Mouse (Mus musculus) heart, adult 2 months (tissue): ENCODE results near the gene Morc3. TPM values are rescaled to one million over a fixed set of nuclear protein-coding genes. Genes with fewer than 3 reads are reported as not detected.
A peak's percentile ranks its signal among the peaks of the same experiment; 100 is the strongest.

ENCODE experiments used
- DNase-seq, 2 experiments: peaks; one replicate each; pipeline ENCODE4 v3.0.0; 2021
- H3K27ac ChIP-seq: fragments of 200-600 bp; 2 replicates; pipeline ENCODE4 v1.8.1; 2022
- H3K27me3 ChIP-seq: fragments of 200-500 bp; 2 replicates; pipeline ENCODE4 v1.6.1; 2012; ENCODE audit warnings: mild to moderate bottlenecking, low read length, inconsistent platforms, mixed read lengths; ENCODE audit not compliant: control insufficient read depth, insufficient read depth
- H3K36me3 ChIP-seq: fragments of 200-500 bp; 2 replicates; pipeline ENCODE4 v1.6.1; 2012; ENCODE audit warnings: low read length, inconsistent platforms; ENCODE audit not compliant: control insufficient read depth, insufficient read depth
- H3K4me1 ChIP-seq: fragments of 200-500 bp; 2 replicates; pipeline ENCODE4 v1.6.1; 2011; ENCODE audit warnings: low read length; ENCODE audit not compliant: control insufficient read depth, insufficient read depth
- H3K4me3 ChIP-seq: fragments of 200-600 bp; 2 replicates; pipeline ENCODE4 v1.8.1; 2022
- H3K79me2 ChIP-seq: fragments of 200-500 bp; replicated peaks from 2 replicates; pipeline ENCODE4 v1.6.1; 2012; ENCODE audit warnings: mild to moderate bottlenecking, inconsistent platforms, low read length, moderate library complexity, mixed read lengths; ENCODE audit not compliant: control insufficient read depth, insufficient read depth
- H3K9ac ChIP-seq: fragments of 200-500 bp; 2 replicates; pipeline ENCODE4 v1.6.1; 2012; ENCODE audit warnings: low read depth, mild to moderate bottlenecking, control low read depth, inconsistent platforms, low read length, mixed read lengths
- CTCF ChIP-seq: fragments of 200-600 bp; IDR thresholded peaks from 2 replicates; pipeline ENCODE4 v1.8.1; 2022; ENCODE audit warnings: antibody characterized with exemption, mild to moderate bottlenecking, moderate library complexity
- EP300 ChIP-seq: fragments of 200-500 bp; IDR thresholded peaks from 2 replicates; pipeline ENCODE4 v1.6.1; 2011; ENCODE audit warnings: low read depth, low read length, control low read depth; ENCODE audit not compliant: insufficient read depth
- POLR2A ChIP-seq: fragments of 200-500 bp; IDR thresholded peaks from 2 replicates; pipeline ENCODE4 v1.6.1; 2011; ENCODE audit warnings: mild to moderate bottlenecking, low read depth, low read length, control low read depth; ENCODE audit not compliant: insufficient read depth
- WGBS: fragments of 180-500 bp; shearing (Covaris S2); methylation state at CpG from one replicate; pipeline ENCODE4 v1.1.7; 2018; 5-methylcytosine and 5-hydroxymethylcytosine counted together
- intact Hi-C: fragments of 180-260 bp; cut with DNase I; formaldehyde crosslinking; loops from one replicate; pipeline ENCODE4 v1.15.1; 2025
- polyA plus RNA-seq: library from polyadenylated mRNA; depleted of rRNA; stranded (reverse); fragments of >200 nt; gene quantifications from 2 replicates; pipeline ENCODE4 v1.2.3, GENCODE M21; 2012
- total RNA-seq, 2 experiments: library from RNA; stranded (reverse); gene quantifications; 2 replicates each; pipeline ENCODE4 v1.2.3; 2021

The Morc3 gene
- total and polyA plus RNA-seq, 3 experiments = 4.8 to 17.3 (median 15.3) TPM

DNA sequence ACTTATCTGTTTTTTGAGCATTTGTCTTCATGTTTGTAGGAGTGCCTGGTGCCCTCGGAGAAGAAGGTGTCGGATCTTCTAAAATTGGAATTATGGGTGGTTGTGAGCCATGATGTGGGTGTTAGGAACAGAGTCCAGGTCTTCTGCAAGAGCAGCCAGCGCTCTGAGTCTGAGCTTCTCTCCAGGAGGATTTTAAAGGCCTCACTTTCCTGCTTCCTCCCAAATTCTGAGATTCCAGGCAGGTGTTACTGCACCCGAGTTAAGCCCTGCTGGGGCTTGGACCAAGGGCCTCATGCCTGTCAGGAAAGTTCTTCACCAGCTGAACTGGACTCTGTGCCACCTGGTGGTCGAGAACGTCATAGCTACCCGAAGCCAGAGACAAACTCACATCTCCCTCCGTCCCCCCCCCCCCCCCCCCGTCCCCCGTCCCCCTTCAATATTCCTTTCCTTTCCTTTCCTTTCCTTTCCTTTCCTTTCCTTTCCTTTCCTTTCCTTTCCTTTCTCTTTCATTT lies 83.5 kb downstream of the Morc3 start:
- Histone ChIP-seq H3K27me3 (no peaks in the 10 kb centered on the region), H3K79me2 (no peaks in the 10 kb centered on the region), H3K36me3 (no peaks in the 10 kb centered on the region), H3K27ac (no peak overlapping the region), H3K4me1 (no peaks in the 10 kb centered on the region; the same call in 1 of the 2 replicates), H3K9ac (no peak overlapping the region), H3K4me3 (no peak overlapping the region)
- intact Hi-C loops = loop anchor here (10.0 kb wide), 1 partner anchor 231 kb away; the partner anchor contains the start of gene Cbr3
- 43% methylated on average over 10 of the region's 10 CpGs for WGBS
- TF ChIP-seq CTCF = peak; percentile 48
- no peak for TF ChIP-seq POLR2A
- TF ChIP-seq EP300 = no peak
- peak in 1 of 2 experiments; percentile 23 for DNase-seq

DNA sequence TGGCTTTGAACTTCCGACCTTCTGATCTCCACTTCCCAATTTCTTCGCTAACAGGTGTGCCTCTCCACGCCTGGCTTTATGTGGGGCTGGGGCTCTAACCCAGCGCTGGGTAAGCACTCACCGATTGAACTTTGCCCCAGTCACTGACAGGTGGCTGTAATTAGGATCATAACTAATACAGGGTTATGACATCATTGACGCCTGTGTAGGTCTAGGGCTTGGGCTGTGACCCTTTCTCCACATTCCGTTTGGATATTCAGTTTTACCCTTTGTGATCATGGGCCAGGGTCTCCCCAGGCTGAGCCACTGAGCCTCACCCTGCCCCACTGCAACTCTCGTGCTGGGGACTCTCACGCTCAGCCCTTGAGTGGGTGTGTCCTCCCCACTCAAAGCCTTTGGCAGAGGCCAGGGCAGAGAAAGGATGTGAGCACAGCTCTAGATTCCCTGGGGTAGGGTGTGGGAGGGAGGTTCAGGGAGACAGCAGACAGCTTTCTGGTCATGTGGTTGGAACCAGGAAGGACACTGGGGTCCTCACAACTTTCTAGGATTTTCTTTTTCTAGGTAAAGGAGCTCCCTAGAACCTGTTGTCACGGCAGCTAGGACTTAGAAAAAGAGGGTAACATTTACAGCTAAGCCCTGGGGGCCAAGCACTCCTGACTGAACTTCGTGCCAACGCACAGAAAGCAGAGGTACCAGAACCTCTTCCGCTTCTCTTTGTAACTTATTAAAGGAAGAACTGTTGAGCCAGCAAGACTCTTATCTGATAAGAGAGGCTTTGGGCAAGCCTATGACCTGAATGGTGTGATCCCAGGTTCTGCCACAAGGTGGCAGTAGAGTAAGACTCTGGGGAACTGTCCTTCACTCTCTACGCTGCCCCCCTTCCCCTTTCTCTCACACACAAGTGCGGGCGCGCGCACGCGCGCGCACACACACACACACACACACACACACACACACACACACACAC lies 86.1 kb downstream of the Morc3 start:
- Histone ChIP-seq H3K4me1 (no peaks in the 10 kb centered on the region; the same call in 1 of the 2 replicates), H3K79me2 (no peaks in the 10 kb centered on the region), H3K9ac (no peak overlapping the region), H3K4me3 (no peak overlapping the region), H3K27ac (no peak overlapping the region), H3K27me3 (no peaks in the 10 kb centered on the region), H3K36me3 (no peaks in the 10 kb centered on the region)
- intact Hi-C loops = loop anchor here (2.0 to 10.0 kb wide), 2 partner anchors 59 to 233 kb away; partner anchors contain the start of gene Cbr3
- 30% methylated on average over 22 of the region's 22 CpGs for WGBS
- TF ChIP-seq POLR2A (no peak), CTCF (peak; percentile 81), EP300 (no peak)
- peak; percentile 73 to 82 for DNase-seq

DNA sequence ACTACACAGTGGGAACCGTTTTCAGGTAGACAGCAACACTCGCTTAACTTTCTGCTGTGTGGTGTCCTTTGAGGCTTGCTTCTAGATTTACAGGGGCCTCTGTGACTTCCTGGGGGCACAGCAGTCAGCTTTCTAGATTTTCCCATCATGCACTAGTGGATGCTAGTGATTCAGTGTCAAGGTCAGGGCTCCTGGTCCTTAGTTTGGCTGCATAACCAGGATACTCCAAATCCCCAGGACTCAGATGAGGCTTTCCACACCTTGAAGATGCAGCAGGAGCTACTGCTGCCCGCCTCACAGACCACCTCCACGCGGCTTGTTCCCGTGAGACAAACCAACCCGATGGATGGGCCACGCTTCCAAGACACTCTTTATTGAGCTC lies 86.7 kb downstream of the Morc3 start:
- H3K79me2 ChIP-seq = no peaks in the 10 kb centered on the region
- H3K27me3 ChIP-seq = no peaks in the 10 kb centered on the region
- 62% methylated on average over 8 of the region's 8 CpGs for WGBS
- no peak overlapping the region for H3K27ac ChIP-seq
- intact Hi-C loops = loop anchor here (10.0 kb wide), 1 partner anchor 234 kb away; the partner anchor contains the start of gene Cbr3
- H3K4me3 ChIP-seq = no peak overlapping the region
- TF ChIP-seq EP300 = no peak
- no peak for TF ChIP-seq POLR2A
- no peak for TF ChIP-seq CTCF
- H3K9ac ChIP-seq = no peak overlapping the region
- H3K4me1 ChIP-seq = no peaks in the 10 kb centered on the region; the same call in 1 of the 2 replicates
- no peak for DNase-seq
- H3K36me3 ChIP-seq = no peaks in the 10 kb centered on the region

DNA sequence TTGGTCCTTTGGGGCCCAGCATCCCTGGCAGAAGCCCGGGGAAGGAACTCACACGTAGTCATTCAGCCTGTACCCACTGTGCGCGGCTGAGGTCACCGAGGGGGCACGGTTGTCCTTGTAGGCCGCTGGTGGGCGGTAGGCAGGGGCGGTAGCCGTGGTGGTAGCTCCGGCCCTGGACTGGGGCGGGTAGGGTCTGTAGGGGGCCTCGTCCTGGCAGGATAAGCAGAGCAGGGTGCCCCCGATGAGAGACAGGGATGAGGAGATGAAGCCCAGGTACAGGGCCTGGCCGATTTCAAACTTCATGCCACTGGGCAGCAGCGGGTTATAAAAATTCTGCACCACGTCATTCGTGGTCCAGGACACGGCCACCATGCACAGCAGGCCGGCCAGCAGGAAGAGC lies 87.3 kb downstream of the Morc3 start:
- H3K27me3 ChIP-seq = no peaks in the 10 kb centered on the region
- H3K36me3 ChIP-seq = no peaks in the 10 kb centered on the region
- no peaks in the 10 kb centered on the region for H3K79me2 ChIP-seq
- no peak overlapping the region for H3K9ac ChIP-seq
- no peak for TF ChIP-seq CTCF
- no peak for TF ChIP-seq EP300
- TF ChIP-seq POLR2A = no peak
- no peak overlapping the region for H3K4me3 ChIP-seq
- intact Hi-C loops = loop anchor here (10.0 kb wide), 1 partner anchor 234 kb away; the partner anchor contains the start of gene Cbr3
- 84% methylated on average over 20 of the region's 20 CpGs for WGBS
- no peaks in the 10 kb centered on the region; the same call in 1 of the 2 replicates for H3K4me1 ChIP-seq
- DNase-seq = no peak
- no peak overlapping the region for H3K27ac ChIP-seq

DNA sequence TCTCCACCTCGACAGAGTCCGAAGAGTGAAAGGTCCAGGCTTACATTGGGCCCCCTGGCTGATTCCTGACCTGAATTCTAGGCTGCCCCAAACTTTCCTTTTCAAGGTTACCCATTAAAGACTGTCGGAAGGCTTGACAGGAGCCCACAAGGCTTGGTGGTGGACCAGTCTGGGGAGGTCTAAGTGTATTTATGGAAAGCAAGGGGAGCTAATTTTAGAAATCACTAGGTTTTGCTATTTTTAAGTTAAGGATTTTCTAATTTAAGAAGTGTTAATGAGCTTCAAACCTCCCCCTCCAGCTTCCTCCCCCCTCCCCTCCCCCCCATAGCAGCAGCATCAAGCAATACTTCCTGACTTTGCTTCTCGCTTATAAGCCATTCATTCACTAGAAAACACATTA lies 88.8 kb downstream of the Morc3 start:
- H3K36me3 ChIP-seq = no peaks in the 10 kb centered on the region
- H3K9ac ChIP-seq = no peak overlapping the region
- H3K4me1 ChIP-seq = no peaks in the 10 kb centered on the region
- TF ChIP-seq EP300 (no peak), CTCF (no peak), POLR2A (no peak)
- no peak for DNase-seq
- H3K27ac ChIP-seq = no peak overlapping the region
- H3K4me3 ChIP-seq = no peak overlapping the region
- intact Hi-C loops = no loop called here
- WGBS = 50% methylated on average over 4 of the region's 4 CpGs
- no peaks in the 10 kb centered on the region for H3K27me3 ChIP-seq
- H3K79me2 ChIP-seq = no peaks in the 10 kb centered on the region

DNA sequence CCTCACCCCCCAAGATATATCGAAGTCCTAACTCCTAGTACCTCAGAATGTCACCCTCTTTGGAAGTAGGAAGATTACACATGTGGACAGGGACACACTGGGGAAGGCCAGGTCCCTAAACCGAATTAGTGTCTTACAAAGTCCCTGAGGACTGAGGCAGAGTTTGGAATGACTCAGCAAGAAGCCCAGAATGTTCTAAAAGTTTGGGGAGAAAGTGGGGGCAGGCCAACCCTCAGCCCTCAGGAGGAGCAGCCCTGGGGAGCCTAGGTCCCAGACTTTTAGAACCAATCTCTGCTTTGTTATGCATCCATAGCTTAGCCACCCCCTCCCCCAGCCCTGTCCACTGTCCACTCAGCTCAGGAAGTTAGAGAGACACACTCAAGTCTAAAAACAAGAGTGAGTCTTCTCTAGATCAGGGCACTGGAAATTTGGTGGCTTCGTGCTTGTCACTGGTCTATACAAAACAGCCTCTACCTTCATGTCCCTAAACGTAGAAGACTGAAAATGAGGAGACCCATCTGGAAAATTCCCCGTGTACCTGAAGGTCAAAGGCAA lies 91.0 kb downstream of the Morc3 start:
- TF ChIP-seq CTCF (no peak), POLR2A (no peak), EP300 (no peak)
- intact Hi-C loops = no loop called here
- H3K4me1 ChIP-seq = no peaks in the 10 kb centered on the region
- no peak overlapping the region for H3K27ac ChIP-seq
- no peak overlapping the region for H3K9ac ChIP-seq
- no peaks in the 10 kb centered on the region for H3K27me3 ChIP-seq
- no peaks in the 10 kb centered on the region for H3K79me2 ChIP-seq
- H3K4me3 ChIP-seq = no peak overlapping the region
- no peaks in the 10 kb centered on the region for H3K36me3 ChIP-seq
- WGBS = 74% methylated on average over 5 of the region's 5 CpGs
- DNase-seq = no peak
